Mouse (Mus musculus) heart, adult 18-20 months (tissue): ENCODE results near the gene Abhd16b. TPM values are rescaled to one million over a fixed set of nuclear protein-coding genes. Genes with fewer than 3 reads are reported as not detected.

Source experiments
- DNase-seq, 2 experiments: peaks; one replicate each; pipeline ENCODE4 v3.0.0; 2021 to 2022; ENCODE audit warnings: mixed read lengths in 1 of 2
- total RNA-seq, 2 experiments: library from RNA; stranded (reverse); gene quantifications; 2 replicates each; pipeline ENCODE4 v1.2.3; 2021

The Abhd16b gene
- total RNA-seq, 2 experiments from 2014 or later: not detected

GRCm38 (mm10) chr2:181541761-181542380 is 48.9 kb downstream of the Abhd16b start:
- no peak for DNase-seq

Other genes with a start within 250 kb of the Abhd16b start
- 1 to 10 TPM; 8.9 to 9.5 TPM for gene Gmeb2, start 205.2 kb upstream of the Abhd16b start, total RNA-seq
- gene Stmn3, start 178.7 kb upstream of the Abhd16b start, total RNA-seq: under 1 TPM in 1 of 2 experiments, not detected in 1; 0.41 TPM
- gene Rtel1, start 173.5 kb upstream of the Abhd16b start, total RNA-seq: 10 to 100 TPM in 1 of 2 experiments, 1 to 10 TPM in 1; 7.2 to 11.3 TPM
- gene Zgpat, start 128.3 kb upstream of the Abhd16b start, total RNA-seq: 10 to 100 TPM; 15.3 to 18.0 TPM
- 10 to 100 TPM; 50.7 to 65.7 TPM for gene Arfrp1, start 127.8 kb upstream of the Abhd16b start, total RNA-seq
- 1 to 10 TPM; 3.3 to 6.3 TPM for gene Lime1, start 113.1 kb upstream of the Abhd16b start, total RNA-seq
- gene Zbtb46, start 33.8 kb upstream of the Abhd16b start, total RNA-seq: 10 to 100 TPM in 1 of 2 experiments, 1 to 10 TPM in 1; 9.4 to 11.2 TPM
- 10 to 100 TPM; 63.9 to 65.2 TPM for gene Tpd52l2, start 3.9 kb downstream of the Abhd16b start, total RNA-seq
- gene Dnajc5, start 27.3 kb downstream of the Abhd16b start, total RNA-seq: 10 to 100 TPM; 59.0 to 64.0 TPM
- gene Uckl1, start 91.7 kb downstream of the Abhd16b start, total RNA-seq: 10 to 100 TPM; 32.5 to 34.1 TPM
- 10 to 100 TPM; 35.9 to 37.7 TPM for gene Prpf6, start 98.7 kb downstream of the Abhd16b start, total RNA-seq
- 10 to 100 TPM in 1 of 2 experiments, 1 to 10 TPM in 1; 9.7 to 10.8 TPM for gene Zfp512b, start 99.6 kb downstream of the Abhd16b start, total RNA-seq
- 1 to 10 TPM; 1.6 to 2.3 TPM for gene Samd10, start 106.0 kb downstream of the Abhd16b start, total RNA-seq
- not detected for gene Gm29797, start 163.8 kb downstream of the Abhd16b start, total RNA-seq
- gene Sox18, start 178.4 kb downstream of the Abhd16b start, total RNA-seq: 10 to 100 TPM; 38.7 to 49.6 TPM
- 1 to 10 TPM; 5.1 to 5.8 TPM for gene Tcea2, start 187.1 kb downstream of the Abhd16b start, total RNA-seq
- 1 to 10 TPM; 7.4 to 7.7 TPM for gene Rgs19, start 200.8 kb downstream of the Abhd16b start, total RNA-seq
- gene Lkaaear1, start 205.2 kb downstream of the Abhd16b start, total RNA-seq: not detected
- gene Oprl1, start 221.8 kb downstream of the Abhd16b start, total RNA-seq: not detected